ENCODE assay signal across 9 mouse cellular contexts in the genomic region with DNA sequence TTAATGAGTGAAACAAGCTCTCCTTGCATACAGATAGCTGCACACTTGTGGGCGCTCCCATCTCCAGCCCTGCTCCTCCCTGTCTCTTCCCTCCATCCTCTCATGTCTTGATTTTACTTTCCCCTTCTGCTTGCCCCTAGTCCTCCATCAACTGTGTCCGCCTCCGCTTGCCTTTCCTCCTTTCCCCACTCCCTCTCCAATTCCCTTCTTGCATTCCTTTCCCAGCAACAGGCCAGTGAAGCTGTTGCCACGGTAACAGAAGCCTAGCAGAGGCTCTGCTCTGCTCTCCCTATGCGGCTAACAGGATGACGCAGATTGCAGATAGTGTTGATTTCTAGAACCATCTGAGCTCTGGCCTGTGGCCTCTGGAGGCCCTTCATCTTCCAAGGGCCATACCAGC. TPM values are rescaled to one million over a fixed set of nuclear protein-coding genes. Genes with fewer than 3 reads are reported as not detected.
DNase-seq lines count a peak whose midpoint lies in the region; ATAC-seq and TF ChIP-seq lines count a peak whose summit lies in the region.
"Had no signal": no experiment of that assay in that cellular context is flagged by ENCODE, and none has a peak within 500 bp of the region (broad histone marks: within the 10 kb centered on the region; RNA-seq: fewer than 3 reads in every experiment).

No protein-coding gene starts in this region.

- no peak for TF ChIP-seq EP300 in lung, postnatal 0 days (IDR thresholded peaks at IDR 0.05)

- no peak for TF ChIP-seq CTCF in embryonic fibroblast, embryonic 13.5 days (IDR thresholded peaks at IDR 0.05; ENCODE audit: borderline replicate concordance, insufficient read depth, low read length)
- no peak for TF ChIP-seq CTCF in thymus, adult 2 months (IDR thresholded peaks at IDR 0.05; ENCODE audit: borderline replicate concordance, control insufficient read depth, extremely low read depth, insufficient read depth, low read length, poor library complexity)
- TF ChIP-seq CTCF in lung, postnatal 0 days (IDR thresholded peaks at IDR 0.05): no peak

- 0 out of 2 replicates have a peak overlapping the region, but pooled peaks have one; percentile 1 for H3K4me2 ChIP-seq in midbrain, embryonic 16.5 days (ENCODE audit: low read length)
- H3K4me2 ChIP-seq in lung, postnatal 0 days (replicated peaks; ENCODE audit: low read depth, low read length): no peak overlapping the region

- H3K9ac ChIP-seq in midbrain, embryonic 16.5 days (ENCODE audit: low read depth, low read length): no peak overlapping the region
- no peak overlapping the region for H3K9ac ChIP-seq in lung, postnatal 0 days (replicated peaks; ENCODE audit: low read depth)

- H3K36me3 ChIP-seq in midbrain, embryonic 16.5 days (ENCODE audit: control insufficient read depth, insufficient read depth, low read length): no peaks in the 10 kb centered on the region
- H3K36me3 ChIP-seq in thymus, adult 2 months (ENCODE audit: control insufficient read depth, insufficient read depth, low read length): no peaks in the 10 kb centered on the region
- H3K36me3 ChIP-seq in lung, postnatal 0 days (ENCODE audit: insufficient read depth, low read length): no peaks in the 10 kb centered on the region

- H3K27me3 ChIP-seq in midbrain, embryonic 16.5 days (ENCODE audit: control insufficient read depth, insufficient read depth, low read depth, low read length): no peaks in the 10 kb centered on the region
- no peaks in the 10 kb centered on the region for H3K27me3 ChIP-seq in thymus, adult 2 months (ENCODE audit: control insufficient read depth, insufficient read depth, low read length)
- no peaks in the 10 kb centered on the region for H3K27me3 ChIP-seq in lung, postnatal 0 days (replicated peaks; ENCODE audit: insufficient read depth, low read length)

- peak; percentile 87 for ATAC-seq in midbrain, embryonic 16.5 days
- no peak for ATAC-seq in lung, postnatal 0 days

- H3K4me3 ChIP-seq in embryonic fibroblast, embryonic 13.5 days (ENCODE audit: insufficient read depth, low read length): no peak overlapping the region
- H3K4me3 ChIP-seq in midbrain, embryonic 16.5 days (ENCODE audit: low read depth, low read length): no peak overlapping the region
- H3K4me3 ChIP-seq in thymus, adult 2 months (ENCODE audit: control insufficient read depth, insufficient read depth, low read length): no peak overlapping the region
- H3K4me3 ChIP-seq in lung, postnatal 0 days (ENCODE audit: low read depth, low read length): no peak overlapping the region
- H3K4me3 ChIP-seq: erythroblast, embryonic 14.5 days had no signal

- peak overlapping the region; percentile 81 for H3K27ac ChIP-seq in embryonic fibroblast, embryonic 13.5 days (ENCODE audit: insufficient read depth, low read length)
- no peak overlapping the region for H3K27ac ChIP-seq in midbrain, embryonic 16.5 days (ENCODE audit: low read length)
- H3K27ac ChIP-seq in thymus, adult 2 months (ENCODE audit: control insufficient read depth, insufficient read depth, low read length): no peak overlapping the region
- no peak overlapping the region for H3K27ac ChIP-seq in lung, postnatal 0 days (ENCODE audit: low read length)

- H3K9me3 ChIP-seq in midbrain, embryonic 16.5 days (replicated peaks; ENCODE audit: control insufficient read depth, low read length, poor library complexity, severe bottlenecking): no peaks in the 10 kb centered on the region
- no peaks in the 10 kb centered on the region for H3K9me3 ChIP-seq in lung, postnatal 0 days (ENCODE audit: low read length)

- TF ChIP-seq POLR2A in embryonic fibroblast, embryonic 13.5 days (IDR thresholded peaks at IDR 0.05; ENCODE audit: low read depth, low read length): no peak
- TF ChIP-seq POLR2A in thymus, adult 2 months (IDR thresholded peaks at IDR 0.05; ENCODE audit: control insufficient read depth, extremely low read depth, insufficient read depth, low read length, poor library complexity): no peak

- peak; percentile 35 for DNase-seq in heart, postnatal 4 days
- DNase-seq in heart, adult 8-10 months (ENCODE audit: low spot score): no peak
- peak; percentile 72 to 77 for DNase-seq in layer of hippocampus, adult 8-10 months (ENCODE audit: low spot score in 2 of 2)
- no peak for DNase-seq in thymus, adult 2 months
- no peak for DNase-seq in urinary bladder, postnatal 25 days (ENCODE audit: low spot score)
- no peak for DNase-seq in lung, postnatal 0 days (ENCODE audit: low spot score)

- WGBS in midbrain, embryonic 16.5 days: 7% methylated on average over 6 of the region's 6 CpGs
- 93% methylated on average over 6 of the region's 6 CpGs for WGBS in thymus, adult 2 months
- WGBS in lung, postnatal 0 days: 41% methylated on average over 6 of the region's 6 CpGs

- H3K4me1 ChIP-seq in embryonic fibroblast, embryonic 13.5 days (ENCODE audit: control insufficient read depth, insufficient read depth, low read length): peaks cover 22% of the 10 kb centered on the region
- peaks cover 50% of the 10 kb centered on the region for H3K4me1 ChIP-seq in midbrain, embryonic 16.5 days (ENCODE audit: control insufficient read depth, insufficient read depth, low read length)
- H3K4me1 ChIP-seq in thymus, adult 2 months (replicated peaks; ENCODE audit: control insufficient read depth, insufficient read depth, low read length): peaks cover 16% of the 10 kb centered on the region
- H3K4me1 ChIP-seq in lung, postnatal 0 days (ENCODE audit: insufficient read depth, low read depth, low read length): no peaks in the 10 kb centered on the region

RNA-seq across cellular contexts. Expression of gene Wars, which starts 21.9 kb away (rescaled TPM):
- total RNA-seq in heart, postnatal 4 days (2021): 10 to 100 TPM; 48.1 to 49.0 TPM
- 10 to 100 TPM; 31.0 to 36.9 (median 34.0) TPM for total RNA-seq in heart, adult 8-10 months (2022)
- polyA plus RNA-seq in embryonic fibroblast, embryonic 13.5 days (2011; ENCODE audit: insufficient read length, low read depth, missing spikeins): 80.1 and 83.5 TPM in 2 replicates
- 10 to 100 TPM; 82.6 to 97.2 (median 90.6) TPM for total RNA-seq in layer of hippocampus, adult 8-10 months (2022)
- 105 and 109 TPM in 2 replicates for polyA plus RNA-seq in midbrain, embryonic 16.5 days (2015; fragmentation: Nextera tagmentation; extraction: Ambion mirVana)
- polyA plus RNA-seq in thymus, adult 2 months (2012; rRNA removed): 71.3 and 72.3 TPM in 2 replicates
- polyA plus RNA-seq in lung, postnatal 0 days (2015; fragmentation: Nextera tagmentation; extraction: Ambion mirVana): 84.0 and 84.3 TPM in 2 replicates

RNA-seq across cellular contexts. Expression of gene Wdr25, which starts 22.5 kb away (rescaled TPM):
- 1 to 10 TPM; 4.2 to 5.2 TPM for total RNA-seq in heart, postnatal 4 days (2021)
- 1 to 10 TPM; 5.3 to 7.4 (median 6.4) TPM for total RNA-seq in heart, adult 8-10 months (2022)
- 2.8 and 4.8 TPM in 2 replicates for polyA plus RNA-seq in embryonic fibroblast, embryonic 13.5 days (2011; ENCODE audit: insufficient read length, low read depth, missing spikeins)
- total RNA-seq in layer of hippocampus, adult 8-10 months (2022): 10 to 100 TPM in 3 of 4 experiments, 1 to 10 TPM in 1; 9.9 to 15.6 (median 12.6) TPM
- 4.9 and 6.3 TPM in 2 replicates for polyA plus RNA-seq in midbrain, embryonic 16.5 days (2015; fragmentation: Nextera tagmentation; extraction: Ambion mirVana)
- 12.4 and 13.7 TPM in 2 replicates for polyA plus RNA-seq in thymus, adult 2 months (2012; rRNA removed)
- 4.8 and 7.3 TPM in 2 replicates for polyA plus RNA-seq in lung, postnatal 0 days (2015; fragmentation: Nextera tagmentation; extraction: Ambion mirVana)

Comparison
In these comparisons a context has a peak if more than half of its experiments do, and no peak if none do; other contexts are left out.
1. DNase-seq: peak in heart, postnatal 4 days (single experiment) and layer of hippocampus, adult 8-10 months (2 of 2); none in heart, adult 8-10 months (single experiment), thymus, adult 2 months (single experiment), urinary bladder, postnatal 25 days (single experiment) and lung, postnatal 0 days (single experiment).